Mouse (Mus musculus): ENCODE results near the gene Fkbp6.

GRCm38 (mm10) chr5:135285211-135285610, 64.6 kb downstream of the Fkbp6 start:
- TF ChIP-seq FLI1 (IDR thresholded peaks at IDR 0.05; ENCODE audit: low read length) (no peak), GATA1 (IDR thresholded peaks at IDR 0.05; ENCODE audit: borderline replicate concordance, low read length) (no peak)
